Mouse (Mus musculus): ENCODE data around the gene Dntt. TPM values are rescaled to one million over a fixed set of nuclear protein-coding genes. Genes with fewer than 3 reads are reported as not detected.

Dntt gene
- polyA plus RNA-seq, 1 experiment, result 343 TPM

- no peak for TF ChIP-seq CTCF (IDR thresholded peaks at IDR 0.05; ENCODE audit: insufficient read depth, low read depth, low read length)
- TF ChIP-seq POLR2A (IDR thresholded peaks at IDR 0.05; ENCODE audit: insufficient read depth, low read depth, low read length), result no peak
- Histone ChIP-seq H3K4me1 (ENCODE audit: control insufficient read depth, insufficient read depth, low read length) (peaks cover 6% of the 10 kb centered on the region), H3K4me3 (ENCODE audit: insufficient read depth, low read depth, low read length) (no peak overlapping the region), H3K27ac (ENCODE audit: insufficient read depth, low read depth, low read length) (no peak overlapping the region)
- WGBS, result 93% methylated on average over 5 of the region's 5 CpGs
These were observed 35.7 kb upstream of the Dntt start for GRCm38 (mm10) chr19:40993356-40993755.

- 45% methylated on average over 8 of the region's 8 CpGs for WGBS
- Histone ChIP-seq H3K4me3 (ENCODE audit: insufficient read depth, low read depth, low read length) (no peak within 1 kb of the TSS), H3K27ac (ENCODE audit: insufficient read depth, low read depth, low read length) (no peak within 1 kb of the TSS)
These were observed 35.0 kb upstream of the Dntt start, which contains the start of gene Blnk for GRCm38 (mm10) chr19:40994057-40994585. Blnk (minus strand) TSS chr19:40994535.

GRCm38 (mm10) chr19:40994911-40995310 is 34.2 kb upstream of the Dntt start:
- 73% methylated on average over 7 of the region's 7 CpGs for WGBS
- no peak for TF ChIP-seq POLR2A (IDR thresholded peaks at IDR 0.05; ENCODE audit: insufficient read depth, low read depth, low read length)
- TF ChIP-seq CTCF (IDR thresholded peaks at IDR 0.05; ENCODE audit: insufficient read depth, low read depth, low read length), result no peak
- peaks cover 6% of the 10 kb centered on the region for H3K4me1 ChIP-seq (ENCODE audit: control insufficient read depth, insufficient read depth, low read length)
- no peak overlapping the region for H3K27ac ChIP-seq (ENCODE audit: insufficient read depth, low read depth, low read length)
- H3K4me3 ChIP-seq (ENCODE audit: insufficient read depth, low read depth, low read length), result no peak overlapping the region

More at GRCm38 (mm10) chr19:40994057-40994585, 35.0 kb upstream of the Dntt start, which contains the start of gene Blnk:
- TF ChIP-seq POLR2A (IDR thresholded peaks at IDR 0.05; ENCODE audit: insufficient read depth, low read depth, low read length), result no peak
- no peak for TF ChIP-seq CTCF (IDR thresholded peaks at IDR 0.05; ENCODE audit: insufficient read depth, low read depth, low read length)
- peaks cover 6% of the 10 kb centered on the region for H3K4me1 ChIP-seq (ENCODE audit: control insufficient read depth, insufficient read depth, low read length)

- no peak overlapping the region for H3K27ac ChIP-seq (ENCODE audit: insufficient read depth, low read depth, low read length)
These were observed 33.4 kb upstream of the Dntt start for GRCm38 (mm10) chr19:40995449-40996401.

GRCm38 (mm10) chr19:40996722-40997121 is 32.4 kb upstream of the Dntt start:
- Histone ChIP-seq H3K4me3 (ENCODE audit: insufficient read depth, low read depth, low read length) (no peak overlapping the region), H3K4me1 (ENCODE audit: control insufficient read depth, insufficient read depth, low read length) (peaks cover 6% of the 10 kb centered on the region; the same call in 1 of the 2 replicates), H3K27ac (ENCODE audit: insufficient read depth, low read depth, low read length) (no peak overlapping the region)
- 93% methylated on average over 6 of the region's 6 CpGs for WGBS
- TF ChIP-seq POLR2A (IDR thresholded peaks at IDR 0.05; ENCODE audit: insufficient read depth, low read depth, low read length) (no peak), CTCF (IDR thresholded peaks at IDR 0.05; ENCODE audit: insufficient read depth, low read depth, low read length) (no peak)

More at GRCm38 (mm10) chr19:40995449-40996401, 33.4 kb upstream of the Dntt start:
- 68% methylated on average over 21 of the region's 21 CpGs for WGBS
- no peak overlapping the region for H3K4me3 ChIP-seq (ENCODE audit: insufficient read depth, low read depth, low read length)
- TF ChIP-seq CTCF (IDR thresholded peaks at IDR 0.05; ENCODE audit: insufficient read depth, low read depth, low read length), result no peak
- TF ChIP-seq POLR2A (IDR thresholded peaks at IDR 0.05; ENCODE audit: insufficient read depth, low read depth, low read length), result no peak
- H3K4me1 ChIP-seq (ENCODE audit: control insufficient read depth, insufficient read depth, low read length), result peaks cover 6% of the 10 kb centered on the region

GRCm38 (mm10) chr19:40998469-40999170 is 30.5 kb upstream of the Dntt start:
- H3K27ac ChIP-seq (ENCODE audit: insufficient read depth, low read depth, low read length), result no peak overlapping the region
- no peak overlapping the region for H3K4me3 ChIP-seq (ENCODE audit: insufficient read depth, low read depth, low read length)
- 0 out of 2 replicates have a peak, but pooled peaks cover 2% of the 10 kb centered on the region for H3K4me1 ChIP-seq (ENCODE audit: control insufficient read depth, insufficient read depth, low read length)
- TF ChIP-seq POLR2A (IDR thresholded peaks at IDR 0.05; ENCODE audit: insufficient read depth, low read depth, low read length) (no peak), CTCF (IDR thresholded peaks at IDR 0.05; ENCODE audit: insufficient read depth, low read depth, low read length) (no peak)
- 61% methylated on average over 5 of the region's 5 CpGs for WGBS

- no peaks in the 10 kb centered on the region for H3K4me1 ChIP-seq (ENCODE audit: control insufficient read depth, insufficient read depth, low read length)
- 58% methylated on average over 3 of the region's 3 CpGs for WGBS
- H3K4me3 ChIP-seq (ENCODE audit: insufficient read depth, low read depth, low read length), result no peak overlapping the region
- TF ChIP-seq POLR2A (IDR thresholded peaks at IDR 0.05; ENCODE audit: insufficient read depth, low read depth, low read length) (no peak), CTCF (IDR thresholded peaks at IDR 0.05; ENCODE audit: insufficient read depth, low read depth, low read length) (no peak)
- no peak overlapping the region for H3K27ac ChIP-seq (ENCODE audit: insufficient read depth, low read depth, low read length)
These were observed 29.5 kb upstream of the Dntt start for GRCm38 (mm10) chr19:40999569-40999968.

- H3K4me1 ChIP-seq (ENCODE audit: control insufficient read depth, insufficient read depth, low read length), result no peaks in the 10 kb centered on the region
- H3K27ac ChIP-seq (ENCODE audit: insufficient read depth, low read depth, low read length), result no peak overlapping the region
- TF ChIP-seq POLR2A (IDR thresholded peaks at IDR 0.05; ENCODE audit: insufficient read depth, low read depth, low read length) (no peak), CTCF (IDR thresholded peaks at IDR 0.05; ENCODE audit: insufficient read depth, low read depth, low read length) (no peak)
- 82% methylated on average over 3 of the region's 3 CpGs for WGBS
- no peak overlapping the region for H3K4me3 ChIP-seq (ENCODE audit: insufficient read depth, low read depth, low read length)
These were observed 25.3 kb upstream of the Dntt start for GRCm38 (mm10) chr19:41003694-41004315.

Data from olfactory bulb, adult 2 months (tissue).